Mouse (Mus musculus) neural tube, postnatal 0 days (tissue): Measurements from ENCODE around the gene Gng11. TPM values are rescaled to one million over a fixed set of nuclear protein-coding genes. Genes with fewer than 3 reads are reported as not detected.

Experiments
- polyA plus RNA-seq: library from polyadenylated mRNA; unstranded; fragments of >200 nt; fragmentation: Nextera tagmentation; extraction: Ambion mirVana; gene quantifications from 2 replicates; pipeline ENCODE4 v1.2.1, GENCODE M21; 2015

The Gng11 gene
- 27.9 and 44.2 TPM in 2 replicates for polyA plus RNA-seq

DNA sequence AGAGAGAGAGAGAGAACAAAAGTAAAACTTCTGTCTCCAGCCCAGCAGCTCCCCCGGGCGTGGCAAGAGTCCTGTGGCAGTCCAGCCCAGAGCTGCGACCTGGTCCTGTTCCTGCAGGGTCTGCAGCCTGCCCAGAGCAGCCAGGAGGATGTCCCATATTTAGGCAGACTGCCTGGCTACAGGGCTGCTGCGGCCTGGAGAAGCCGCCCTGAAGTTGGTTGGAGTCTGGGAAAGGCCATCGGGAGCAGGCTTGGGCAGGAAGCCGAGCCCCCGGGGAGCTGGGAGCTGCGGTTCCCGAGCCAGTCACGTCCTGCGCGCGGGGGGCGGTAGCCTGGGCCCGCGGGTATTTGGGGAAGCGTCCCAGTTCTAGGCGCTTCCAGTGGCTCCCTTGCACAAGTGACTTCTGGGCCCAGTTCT, at the start of gene Gng11:
Gng11 (plus strand) TSS at position 15 of the 417 bp plus-strand sequence.

DNA sequence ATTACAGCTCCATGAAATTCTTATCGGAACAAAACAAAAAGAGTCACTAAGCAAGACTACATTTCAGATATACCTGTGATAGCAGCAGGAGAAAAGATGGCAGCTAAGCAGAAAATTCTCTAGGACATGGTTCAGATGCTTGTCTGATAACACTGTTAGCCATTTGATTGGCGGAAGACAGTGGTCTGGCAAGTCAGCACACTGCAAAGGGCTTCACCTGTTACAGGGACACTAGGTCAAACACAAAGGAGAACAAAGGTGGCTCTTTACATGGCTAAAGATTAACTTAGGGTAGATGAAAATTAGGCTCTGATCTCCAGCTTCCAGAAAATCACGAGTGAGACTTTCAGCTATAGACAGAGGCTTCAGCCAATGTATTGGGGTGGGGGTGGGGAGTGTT, 15.0 kb upstream of the Gng11 start, which contains the start of gene Tfpi2:
Tfpi2 (minus strand) TSS at position 170 of the 400 bp plus-strand sequence.

GRCm38 (mm10) chr6:3993492-3993891, 10.2 kb upstream of the Gng11 start, which contains the start of gene Gngt1:
TSS of gene Gngt1 (plus strand) at chr6:3993792.

Other genes starting within 250 kb of the Gng11 start
- 0.71 and 0.76 TPM in 2 replicates for gene Calcr, start 239.2 kb upstream of the Gng11 start, polyA plus RNA-seq
- 1.0 and 1.1 TPM in 2 replicates for gene Tfpi2, start 15.0 kb upstream of the Gng11 start, polyA plus RNA-seq
- not detected in 2 replicates for gene Gngt1, start 10.1 kb upstream of the Gng11 start, polyA plus RNA-seq
- 31.6 and 33.2 TPM in 2 replicates for gene Bet1, start 83.1 kb downstream of the Gng11 start, polyA plus RNA-seq